Mouse (Mus musculus): ENCODE results near the gene Mfsd4b2. TPM values are rescaled to one million over a fixed set of nuclear protein-coding genes. Genes with fewer than 3 reads are reported as not detected.

Mfsd4b2 gene
- total RNA-seq, 2 experiments from 2014 or later, result 0.32 to 0.34 TPM

DNA sequence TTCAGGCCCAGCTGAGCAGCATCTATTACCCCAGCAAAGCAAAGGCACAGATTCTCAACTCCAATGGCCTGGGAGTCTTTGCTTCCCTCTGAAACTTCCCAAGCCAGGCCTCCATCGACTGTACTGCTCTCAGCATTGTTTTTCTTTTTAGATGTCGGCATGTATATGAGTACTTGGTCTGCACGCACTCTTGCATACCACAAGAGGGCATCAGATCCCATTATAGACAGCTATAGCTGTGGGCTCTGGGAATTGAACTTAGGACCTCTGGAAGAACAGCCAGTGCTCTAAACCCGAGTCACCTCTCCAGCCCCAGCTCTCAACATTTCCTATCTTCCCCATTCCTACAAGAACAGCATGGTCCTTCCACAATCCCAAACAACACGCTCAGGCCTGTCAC, 30.2 kb downstream of the Mfsd4b2 start:
- intact Hi-C loops (cut with DNase I), result no loop called here

DNA sequence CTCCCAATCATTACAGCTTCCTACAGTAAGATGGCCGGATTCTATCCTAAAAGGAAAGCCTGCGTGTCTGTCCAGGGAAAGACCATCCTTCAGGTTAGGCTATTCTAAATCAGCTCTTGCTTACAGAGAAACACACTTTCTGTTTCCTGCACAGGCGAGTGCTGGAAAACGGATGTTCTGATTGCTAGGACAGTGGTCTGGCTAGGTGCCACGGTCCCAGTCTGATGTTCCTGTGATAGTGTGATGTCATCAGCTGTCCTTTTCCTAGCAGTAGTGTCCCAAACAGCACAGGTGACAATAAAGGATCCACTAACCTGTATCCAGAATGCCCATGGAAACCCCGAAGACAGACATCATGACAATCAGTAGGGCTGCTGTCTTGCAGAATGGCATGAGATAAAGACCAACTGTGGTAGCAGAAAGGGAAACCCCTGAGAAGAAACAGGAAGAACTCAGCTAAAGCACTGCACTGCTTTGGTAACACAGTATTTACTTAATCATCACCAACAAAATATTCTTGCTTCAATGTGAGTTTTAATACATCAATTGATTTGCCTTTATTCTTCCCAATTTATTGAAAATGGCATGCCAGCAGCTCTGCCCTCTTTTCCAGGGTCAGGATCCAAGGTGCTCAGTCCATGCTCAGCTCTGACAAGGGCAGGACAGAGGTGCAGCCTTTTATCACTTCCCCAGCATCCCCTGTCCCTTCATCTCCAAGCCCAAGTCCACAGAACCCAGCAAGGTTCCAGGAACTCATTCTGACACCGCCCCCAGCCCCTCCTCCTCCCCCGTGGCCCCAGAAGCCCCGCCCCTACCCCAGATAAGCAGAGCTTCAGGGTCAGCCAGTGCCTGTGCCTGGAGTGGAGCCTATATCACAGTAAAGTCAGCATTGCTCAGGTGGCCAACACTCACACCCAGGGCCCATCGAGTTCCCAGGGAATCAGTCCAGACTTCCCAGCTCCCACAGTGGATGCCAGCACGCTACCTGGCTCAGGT, 32.7 kb downstream of the Mfsd4b2 start:
- intact Hi-C loops (cut with DNase I), result no loop called here

More for the DNA sequence above, 30.2 kb downstream of the Mfsd4b2 start:
- no peak for DNase-seq (ENCODE audit: low spot score in 2 of 2)

DNA sequence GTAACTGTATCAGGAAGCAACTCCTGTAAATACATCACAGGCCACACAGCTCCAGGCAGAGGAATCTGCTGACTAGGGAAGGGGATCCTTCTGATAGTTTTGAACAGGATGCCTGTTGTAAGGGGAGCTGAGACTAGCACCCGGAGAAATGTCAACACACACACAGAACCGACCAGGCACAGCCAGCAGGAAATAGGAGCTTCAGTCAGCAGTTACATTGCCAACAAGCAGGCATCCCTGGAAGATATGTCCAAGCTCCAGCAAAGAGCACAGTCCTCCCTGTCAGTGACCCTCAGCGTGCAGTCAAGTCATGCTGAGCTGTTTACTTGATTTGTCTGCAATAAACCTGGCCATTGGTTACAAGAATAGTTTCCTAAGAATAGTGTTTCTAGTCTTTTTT, 38.1 kb downstream of the Mfsd4b2 start:
- no peak for DNase-seq (ENCODE audit: low spot score in 2 of 2)
- intact Hi-C loops (cut with DNase I), result no loop called here

More for the DNA sequence above, 32.7 kb downstream of the Mfsd4b2 start:
- no peak for DNase-seq (ENCODE audit: low spot score in 2 of 2)

Other genes starting within 250 kb of the Mfsd4b2 start
- 10 to 100 TPM; 24.7 to 28.5 TPM for gene Rev3l, start 194.8 kb downstream of the Mfsd4b2 start, total RNA-seq (2021)
- gene Mfsd4b4, start 27.7 kb downstream of the Mfsd4b2 start, total RNA-seq (2021), result 1 to 10 TPM; 7.2 to 8.1 TPM
- gene Mfsd4b3, start 33.2 kb upstream of the Mfsd4b2 start, total RNA-seq (2021), result under 1 TPM in 1 of 2 experiments, not detected in 1; 0.21 TPM
- gene Mfsd4b5, start 59.7 kb upstream of the Mfsd4b2 start, total RNA-seq (2021), result under 1 TPM; 0.34 to 0.41 TPM
- gene Mfsd4b1, start 98.3 kb upstream of the Mfsd4b2 start, total RNA-seq (2021), result under 1 TPM; 0.57 to 0.87 TPM
- 1 to 10 TPM; 2.5 to 3.4 TPM for gene Slc16a10, start 215.3 kb upstream of the Mfsd4b2 start, total RNA-seq (2021)